Mouse (Mus musculus): Measurements from ENCODE around the gene Gucy2g. TPM values are rescaled to one million over a fixed set of nuclear protein-coding genes. Genes with fewer than 3 reads are reported as not detected.

The Gucy2g gene
- polyA plus RNA-seq, 1 experiment from 2014 or later, result 0.05 TPM

DNA sequence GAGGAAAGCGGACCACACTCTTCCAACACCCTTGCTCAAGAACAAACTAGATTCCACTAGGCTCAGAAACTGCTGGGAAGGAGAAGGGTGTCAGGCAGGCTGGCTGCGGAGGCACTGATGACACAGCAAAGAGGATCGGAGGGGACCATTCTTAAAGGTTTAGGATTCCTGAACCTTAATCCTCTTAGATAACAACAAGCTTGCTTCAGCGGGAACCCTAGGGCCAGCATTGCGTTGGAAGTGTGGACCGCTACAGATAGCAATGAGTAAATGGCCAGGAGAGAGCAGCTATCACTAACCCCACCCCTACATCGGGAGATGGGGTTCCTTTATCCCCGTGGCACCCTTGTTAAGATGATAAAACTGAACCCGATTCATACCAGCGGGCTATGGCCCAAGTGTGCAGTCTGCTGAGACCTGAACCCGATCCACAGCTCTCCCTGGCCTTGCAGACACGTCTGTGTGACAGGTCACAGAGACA is 22.3 kb downstream of the Gucy2g start:
- H3K4me1 ChIP-seq (ENCODE audit: control insufficient read depth, insufficient read depth, low read length), result peaks cover 12% of the 10 kb centered on the region
- WGBS, result 25% methylated on average over 12 of the region's 12 CpGs
- peak overlapping the region; percentile 26 for H3K4me3 ChIP-seq (ENCODE audit: low read length)
- 0 out of 2 replicates have a peak overlapping the region, but pooled peaks have one; percentile 9 for H3K9ac ChIP-seq (ENCODE audit: low read depth, low read length)
- H3K27me3 ChIP-seq (ENCODE audit: control insufficient read depth, insufficient read depth, low read length), result no peaks in the 10 kb centered on the region
- no peak overlapping the region for H3K27ac ChIP-seq (ENCODE audit: low read depth, low read length)
- no peaks in the 10 kb centered on the region for H3K36me3 ChIP-seq (ENCODE audit: control insufficient read depth, insufficient read depth, low read length)
- ATAC-seq (ENCODE audit: low FRiP score, low TSS enrichment), result peak; percentile 12; the same call in 1 of the 2 replicates
- H3K9me3 ChIP-seq (ENCODE audit: control insufficient read depth, low read length), result no peaks in the 10 kb centered on the region
- peak overlapping the region; percentile 44 for H3K4me2 ChIP-seq (replicated peaks; ENCODE audit: low read depth, low read length)

DNA sequence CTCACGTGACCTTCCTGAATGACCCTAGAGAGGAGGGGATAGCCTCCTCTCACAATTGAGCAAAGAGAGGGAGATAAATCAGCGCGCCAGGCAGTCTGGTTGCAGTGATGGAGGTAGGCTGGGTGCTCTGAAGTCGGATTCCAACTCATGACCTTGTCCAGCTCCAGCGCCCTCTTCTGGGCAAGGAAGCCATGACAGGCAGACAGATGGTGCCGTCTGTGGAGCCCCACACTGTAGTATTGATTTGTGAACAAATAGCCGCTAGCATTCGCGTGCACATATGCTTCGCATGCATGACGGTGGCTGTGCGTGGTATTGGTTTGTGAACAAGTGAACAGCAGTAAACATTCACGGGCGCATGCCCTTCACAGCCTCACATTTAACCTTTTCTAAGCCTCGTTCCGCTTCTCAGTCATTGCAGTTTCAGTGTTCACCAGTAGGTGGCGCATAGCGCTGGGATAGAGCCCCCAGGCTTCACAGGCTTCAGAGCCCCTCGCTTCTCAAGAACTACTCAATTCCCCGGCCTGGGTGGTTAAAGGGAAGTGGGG is 22.8 kb downstream of the Gucy2g start:
- 4% methylated on average over 20 of the region's 20 CpGs for WGBS
- H3K4me3 ChIP-seq (ENCODE audit: low read length), result peak overlapping the region; percentile 26
- peak overlapping the region; percentile 44 for H3K4me2 ChIP-seq (replicated peaks; ENCODE audit: low read depth, low read length)
- no peaks in the 10 kb centered on the region for H3K9me3 ChIP-seq (ENCODE audit: control insufficient read depth, low read length)
- H3K4me1 ChIP-seq (ENCODE audit: control insufficient read depth, insufficient read depth, low read length), result peaks cover 12% of the 10 kb centered on the region
- peak; percentile 74 for ATAC-seq (ENCODE audit: low FRiP score, low TSS enrichment)
- no peak overlapping the region for H3K27ac ChIP-seq (ENCODE audit: low read depth, low read length)
- H3K36me3 ChIP-seq (ENCODE audit: control insufficient read depth, insufficient read depth, low read length), result no peaks in the 10 kb centered on the region
- H3K9ac ChIP-seq (ENCODE audit: low read depth, low read length), result 0 out of 2 replicates have a peak overlapping the region, but pooled peaks have one; percentile 9
- no peaks in the 10 kb centered on the region for H3K27me3 ChIP-seq (ENCODE audit: control insufficient read depth, insufficient read depth, low read length)

- Histone ChIP-seq H3K27me3 (ENCODE audit: control insufficient read depth, insufficient read depth, low read length) (no peaks in the 10 kb centered on the region), H3K4me2 (replicated peaks; ENCODE audit: low read depth, low read length) (no peak overlapping the region), H3K9ac (ENCODE audit: low read depth, low read length) (no peak overlapping the region), H3K4me3 (ENCODE audit: low read length) (no peak overlapping the region), H3K27ac (ENCODE audit: low read depth, low read length) (no peak overlapping the region), H3K36me3 (ENCODE audit: control insufficient read depth, insufficient read depth, low read length) (no peaks in the 10 kb centered on the region), H3K4me1 (ENCODE audit: control insufficient read depth, insufficient read depth, low read length) (peaks cover 12% of the 10 kb centered on the region), H3K9me3 (ENCODE audit: control insufficient read depth, low read length) (no peaks in the 10 kb centered on the region)
- ATAC-seq (ENCODE audit: low FRiP score, low TSS enrichment), result 0 out of 2 replicates have a peak, but pooled peaks have one; percentile 34
- 39% methylated on average over 9 of the region's 9 CpGs for WGBS
Observed at GRCm38 (mm10) chr19:55217365-55217764, 23.7 kb downstream of the Gucy2g start.

DNA sequence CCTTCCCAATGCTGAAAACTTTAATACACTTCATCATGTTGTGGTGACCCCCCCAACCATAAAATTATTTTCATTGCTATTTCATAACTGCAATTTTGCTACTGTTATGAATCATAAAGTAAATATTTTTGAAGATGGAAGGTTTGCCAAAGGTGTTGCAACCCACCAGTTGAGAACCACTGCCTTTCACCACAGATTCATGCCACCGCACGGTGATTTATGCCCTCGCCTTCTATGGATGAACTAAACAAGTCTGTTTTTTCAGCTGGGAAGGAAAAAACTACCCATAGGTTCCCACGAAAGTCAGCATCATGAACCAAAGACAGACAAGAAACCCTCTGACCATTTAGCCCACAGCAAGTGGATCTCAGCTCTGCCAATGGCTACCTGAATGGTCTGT is 24.2 kb downstream of the Gucy2g start:
- 77% methylated on average over 4 of the region's 4 CpGs for WGBS
- H3K4me2 ChIP-seq (replicated peaks; ENCODE audit: low read depth, low read length), result no peak overlapping the region
- no peaks in the 10 kb centered on the region for H3K9me3 ChIP-seq (ENCODE audit: control insufficient read depth, low read length)
- H3K9ac ChIP-seq (ENCODE audit: low read depth, low read length), result no peak overlapping the region
- no peak overlapping the region for H3K4me3 ChIP-seq (ENCODE audit: low read length)
- no peaks in the 10 kb centered on the region for H3K36me3 ChIP-seq (ENCODE audit: control insufficient read depth, insufficient read depth, low read length)
- no peak overlapping the region for H3K27ac ChIP-seq (ENCODE audit: low read depth, low read length)
- peaks cover 12% of the 10 kb centered on the region for H3K4me1 ChIP-seq (ENCODE audit: control insufficient read depth, insufficient read depth, low read length)
- ATAC-seq (ENCODE audit: low FRiP score, low TSS enrichment), result no peak
- no peaks in the 10 kb centered on the region for H3K27me3 ChIP-seq (ENCODE audit: control insufficient read depth, insufficient read depth, low read length)

DNA sequence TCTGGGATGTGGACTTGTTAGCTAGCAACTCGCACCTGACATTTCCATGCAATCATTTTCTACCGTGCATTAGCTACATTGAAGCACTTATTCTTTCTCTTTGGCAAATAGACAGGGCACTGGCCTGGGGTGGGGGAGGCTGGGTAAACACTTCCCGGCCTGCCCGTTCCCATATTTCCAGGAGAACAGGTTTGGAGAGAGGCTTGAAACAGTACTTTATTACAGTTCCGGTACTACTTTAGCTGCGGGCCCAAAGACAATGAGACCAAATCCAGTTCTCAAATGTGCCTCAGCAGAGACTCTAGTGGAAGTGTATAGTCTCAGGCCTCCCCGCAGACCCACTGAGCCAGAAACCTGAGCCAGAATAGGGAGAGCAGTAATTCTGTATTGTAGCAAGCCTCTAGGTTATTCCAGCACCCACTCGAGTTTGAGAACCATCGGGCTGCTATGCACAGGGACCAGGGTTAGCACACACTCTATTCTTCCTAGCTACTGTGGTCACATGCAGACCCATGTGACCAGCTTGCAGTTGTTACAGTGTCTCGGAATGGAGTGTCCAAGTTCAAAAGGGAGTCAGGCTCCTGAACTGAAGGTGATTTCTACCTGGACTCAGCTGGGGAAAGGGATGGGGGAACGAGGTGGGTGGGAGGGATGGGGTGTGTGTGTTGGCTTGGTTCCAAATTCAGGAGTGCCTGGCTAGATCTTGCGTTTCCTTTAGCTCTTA is 27.3 kb downstream of the Gucy2g start:
- 70% methylated on average over 12 of the region's 12 CpGs for WGBS

DNA sequence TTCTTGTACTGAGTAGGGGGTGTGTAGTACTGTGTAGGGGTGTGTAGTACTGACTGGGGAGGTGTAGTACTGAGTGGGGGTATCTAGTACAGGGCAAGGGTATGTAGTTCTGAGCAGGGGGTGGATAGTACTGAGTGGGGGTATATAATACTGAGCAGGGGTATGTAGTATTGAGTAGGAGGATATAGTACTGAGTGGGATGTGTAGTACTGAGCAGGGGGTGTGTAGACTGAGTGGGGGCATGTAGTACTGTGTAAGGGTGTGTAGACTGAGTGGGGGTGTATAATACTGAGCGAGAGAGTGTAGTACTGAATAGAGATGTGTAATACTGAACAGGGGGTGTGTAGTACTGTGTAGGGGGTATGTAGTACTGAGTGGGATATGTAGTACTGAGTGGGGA is 29.3 kb downstream of the Gucy2g start:
- Histone ChIP-seq H3K9ac (ENCODE audit: low read depth, low read length) (no peak overlapping the region), H3K9me3 (ENCODE audit: control insufficient read depth, low read length) (no peaks in the 10 kb centered on the region), H3K4me2 (replicated peaks; ENCODE audit: low read depth, low read length) (no peak overlapping the region), H3K4me1 (ENCODE audit: control insufficient read depth, insufficient read depth, low read length) (no peaks in the 10 kb centered on the region), H3K36me3 (ENCODE audit: control insufficient read depth, insufficient read depth, low read length) (no peaks in the 10 kb centered on the region), H3K4me3 (ENCODE audit: low read length) (no peak overlapping the region), H3K27ac (ENCODE audit: low read depth, low read length) (no peak overlapping the region), H3K27me3 (ENCODE audit: control insufficient read depth, insufficient read depth, low read length) (no peaks in the 10 kb centered on the region)
- no peak; the same call in 1 of the 2 replicates for ATAC-seq (ENCODE audit: low FRiP score, low TSS enrichment)
- 94% methylated on average over 1 of the region's 1 CpGs for WGBS

More for the DNA sequence above, 27.3 kb downstream of the Gucy2g start:
- Histone ChIP-seq H3K4me2 (replicated peaks; ENCODE audit: low read depth, low read length) (no peak overlapping the region), H3K4me1 (ENCODE audit: control insufficient read depth, insufficient read depth, low read length) (peaks cover 9% of the 10 kb centered on the region), H3K27ac (ENCODE audit: low read depth, low read length) (no peak overlapping the region), H3K4me3 (ENCODE audit: low read length) (no peak overlapping the region), H3K36me3 (ENCODE audit: control insufficient read depth, insufficient read depth, low read length) (no peaks in the 10 kb centered on the region), H3K27me3 (ENCODE audit: control insufficient read depth, insufficient read depth, low read length) (no peaks in the 10 kb centered on the region), H3K9me3 (ENCODE audit: control insufficient read depth, low read length) (no peaks in the 10 kb centered on the region), H3K9ac (ENCODE audit: low read depth, low read length) (no peak overlapping the region)
- ATAC-seq (ENCODE audit: low FRiP score, low TSS enrichment), result no peak

GRCm38 (mm10) chr19:55209084-55209483 is 32.0 kb downstream of the Gucy2g start:
- Histone ChIP-seq H3K4me2 (replicated peaks; ENCODE audit: low read depth, low read length) (no peak overlapping the region), H3K27me3 (ENCODE audit: control insufficient read depth, insufficient read depth, low read length) (no peaks in the 10 kb centered on the region), H3K9me3 (ENCODE audit: control insufficient read depth, low read length) (no peaks in the 10 kb centered on the region), H3K4me1 (ENCODE audit: control insufficient read depth, insufficient read depth, low read length) (no peaks in the 10 kb centered on the region), H3K27ac (ENCODE audit: low read depth, low read length) (no peak overlapping the region), H3K9ac (ENCODE audit: low read depth, low read length) (no peak overlapping the region), H3K36me3 (ENCODE audit: control insufficient read depth, insufficient read depth, low read length) (no peaks in the 10 kb centered on the region), H3K4me3 (ENCODE audit: low read length) (no peak overlapping the region)
- ATAC-seq (ENCODE audit: low FRiP score, low TSS enrichment), result no peak
- WGBS, result 78% methylated on average over 3 of the region's 3 CpGs

DNA sequence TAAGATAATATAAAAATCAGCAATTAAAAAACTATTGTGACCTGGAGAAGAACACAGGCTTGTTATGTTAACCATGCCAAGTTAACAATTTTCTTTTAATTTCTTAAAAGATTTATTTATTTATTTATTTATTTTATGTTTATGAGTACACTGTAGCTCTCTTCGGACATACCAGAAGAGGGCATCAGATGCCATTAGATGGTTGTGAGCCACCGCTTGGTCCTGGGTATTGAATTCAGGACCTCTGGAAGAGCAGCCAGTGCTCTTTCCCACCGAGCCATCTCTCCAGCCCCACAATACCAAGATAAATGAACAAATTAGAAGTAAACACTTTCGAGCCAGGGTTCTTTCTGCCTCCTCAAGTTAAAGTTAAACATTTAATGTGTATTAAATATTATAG is 32.4 kb downstream of the Gucy2g start:
- Histone ChIP-seq H3K4me2 (replicated peaks; ENCODE audit: low read depth, low read length) (no peak overlapping the region), H3K4me3 (ENCODE audit: low read length) (no peak overlapping the region), H3K27ac (ENCODE audit: low read depth, low read length) (no peak overlapping the region), H3K9ac (ENCODE audit: low read depth, low read length) (no peak overlapping the region), H3K9me3 (ENCODE audit: control insufficient read depth, low read length) (no peaks in the 10 kb centered on the region), H3K4me1 (ENCODE audit: control insufficient read depth, insufficient read depth, low read length) (no peaks in the 10 kb centered on the region), H3K36me3 (ENCODE audit: control insufficient read depth, insufficient read depth, low read length) (no peaks in the 10 kb centered on the region), H3K27me3 (ENCODE audit: control insufficient read depth, insufficient read depth, low read length) (no peaks in the 10 kb centered on the region)
- WGBS, result 75% methylated on average over 4 of the region's 4 CpGs
- ATAC-seq (ENCODE audit: low FRiP score, low TSS enrichment), result no peak

Data from kidney, embryonic 14.5 days (tissue).